Mouse (Mus musculus): ENCODE measurements around the gene Mia3. TPM values are rescaled to one million over a fixed set of nuclear protein-coding genes. Genes with fewer than 3 reads are reported as not detected.

Mia3 gene
- total RNA-seq (2023; ENCODE audit: inconsistent age) = 168 to 194 TPM (median 179 TPM) in 4 replicates

GRCm38 (mm10) chr1:183369427-183370014 is at the start of gene Mia3:
TSS of gene Mia3 (minus strand) at chr1:183369553.

DNA sequence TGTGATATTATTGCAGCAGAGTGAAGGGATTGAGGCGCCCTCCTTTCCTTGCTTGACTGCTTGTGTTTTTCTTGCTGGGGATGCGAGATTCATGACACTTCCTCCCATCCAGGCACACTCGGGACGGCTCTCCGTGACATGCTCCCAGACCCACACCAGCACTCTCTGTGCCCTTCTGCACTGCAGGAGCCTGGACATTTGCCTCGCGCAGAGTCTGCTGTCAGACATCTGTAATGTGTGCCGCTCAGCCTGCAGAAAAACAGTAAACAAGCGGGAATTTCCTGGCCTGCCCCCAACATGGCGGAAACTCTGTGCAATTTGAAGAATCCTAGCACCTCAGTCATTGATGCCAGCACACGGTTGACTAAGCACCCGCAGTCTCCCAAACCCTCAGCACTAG is 48.5 kb upstream of the Mia3 start, which contains the start of gene Hhipl2:
Gene Hhipl2, plus strand, starts transcription at position 343 of the 400 bp plus-strand sequence.

DNA sequence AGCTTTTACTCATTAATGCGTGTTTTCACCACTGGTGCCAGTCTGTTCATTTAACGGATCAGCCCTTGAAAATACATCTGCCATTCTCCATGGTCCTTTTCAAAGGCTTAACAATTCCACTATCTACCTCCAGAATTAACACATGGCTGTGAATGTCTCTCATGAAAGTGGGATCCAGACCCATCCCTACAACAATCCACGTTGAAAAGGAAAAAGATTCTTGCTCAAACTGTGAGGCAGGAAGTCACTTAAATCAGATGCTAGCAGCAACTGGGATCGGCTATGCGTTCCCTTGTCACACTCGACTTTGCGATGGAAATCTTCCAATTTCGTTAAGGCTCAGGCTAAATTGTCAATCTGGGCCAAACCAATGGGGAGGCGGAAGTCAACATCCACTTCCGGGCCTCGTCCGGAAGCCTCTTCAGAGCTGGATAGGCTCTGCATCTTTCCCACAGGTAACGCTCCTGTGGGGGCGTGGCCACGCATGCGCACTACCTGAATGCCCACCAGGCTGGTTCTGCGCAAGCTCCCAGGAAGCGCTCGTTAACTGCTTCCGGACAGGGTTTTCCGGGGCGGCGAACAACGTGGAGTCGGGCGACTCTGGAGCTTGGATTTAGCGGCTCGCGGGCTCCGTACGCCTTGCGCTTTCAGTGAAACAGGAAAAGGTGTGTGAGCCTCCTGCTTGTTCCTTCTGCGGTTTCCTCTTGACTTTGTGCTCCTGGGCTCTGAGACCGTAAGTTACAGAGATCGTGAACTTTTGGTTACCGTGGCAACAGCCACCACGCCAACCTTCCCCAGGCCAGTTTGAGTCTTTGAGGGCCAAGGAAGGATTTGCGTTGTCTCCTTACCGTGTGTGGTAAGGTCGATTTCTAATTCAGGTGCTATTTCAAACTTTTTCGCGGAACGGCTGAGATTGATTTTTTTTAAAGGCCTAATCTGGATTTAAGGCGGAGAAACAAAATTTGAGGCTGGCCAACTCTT is 19.4 kb upstream of the Mia3 start, which contains the start of gene Taf1a:
Gene Taf1a, plus strand, starts transcription at position 556 of the 981 bp plus-strand sequence.

GRCm38 (mm10) chr1:183296877-183297383 is 72.4 kb downstream of the Mia3 start, which contains the start of gene Brox:
TSS of gene Brox (minus strand) at chr1:183297269.

DNA sequence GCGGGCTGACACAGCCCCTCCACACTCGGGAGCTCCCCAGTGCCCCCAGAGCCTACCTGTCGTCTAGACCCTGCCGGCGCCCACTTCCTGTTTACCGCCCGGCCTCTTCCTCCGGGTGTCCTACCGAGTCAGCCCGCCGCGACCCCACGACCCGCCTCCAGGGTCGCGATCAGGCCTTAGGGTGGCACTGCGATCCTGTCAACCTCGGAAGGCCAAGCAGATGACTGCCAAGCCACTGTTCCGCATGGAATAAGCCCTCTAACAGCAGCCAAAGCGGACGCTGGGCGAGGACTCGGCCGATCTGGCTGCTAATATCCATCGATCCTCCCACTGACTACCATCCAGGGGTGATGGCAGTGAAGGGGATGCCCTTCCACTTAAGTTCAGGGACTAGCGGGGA is 72.9 kb downstream of the Mia3 start, which contains the start of gene Aida:
Gene Aida, plus strand, starts transcription at position 126 of the 400 bp plus-strand sequence.

Other genes starting within 250 kb of the Mia3 start
- 10.8 to 16.1 TPM (median 11.0 TPM) in 4 replicates for gene Disp1, start 148.0 kb downstream of the Mia3 start, total RNA-seq (2023; ENCODE audit: inconsistent age)
- gene Aida, start 73.0 kb downstream of the Mia3 start, total RNA-seq (2023; ENCODE audit: inconsistent age) = 73.8 to 86.8 TPM (median 81.1 TPM) in 4 replicates
- 71.2 to 75.8 TPM (median 73.4 TPM) in 4 replicates for gene Brox, start 72.3 kb downstream of the Mia3 start, total RNA-seq (2023; ENCODE audit: inconsistent age)
- 22.7 to 25.4 TPM (median 24.2 TPM) in 4 replicates for gene Taf1a, start 19.4 kb upstream of the Mia3 start, total RNA-seq (2023; ENCODE audit: inconsistent age)
- gene Hhipl2, start 48.7 kb upstream of the Mia3 start, total RNA-seq (2023; ENCODE audit: inconsistent age) = 0.21 TPM in 1 of 4 replicates, not detected in the others